Mouse (Mus musculus): ENCODE measurements around the gene Rangap1.

DNA sequence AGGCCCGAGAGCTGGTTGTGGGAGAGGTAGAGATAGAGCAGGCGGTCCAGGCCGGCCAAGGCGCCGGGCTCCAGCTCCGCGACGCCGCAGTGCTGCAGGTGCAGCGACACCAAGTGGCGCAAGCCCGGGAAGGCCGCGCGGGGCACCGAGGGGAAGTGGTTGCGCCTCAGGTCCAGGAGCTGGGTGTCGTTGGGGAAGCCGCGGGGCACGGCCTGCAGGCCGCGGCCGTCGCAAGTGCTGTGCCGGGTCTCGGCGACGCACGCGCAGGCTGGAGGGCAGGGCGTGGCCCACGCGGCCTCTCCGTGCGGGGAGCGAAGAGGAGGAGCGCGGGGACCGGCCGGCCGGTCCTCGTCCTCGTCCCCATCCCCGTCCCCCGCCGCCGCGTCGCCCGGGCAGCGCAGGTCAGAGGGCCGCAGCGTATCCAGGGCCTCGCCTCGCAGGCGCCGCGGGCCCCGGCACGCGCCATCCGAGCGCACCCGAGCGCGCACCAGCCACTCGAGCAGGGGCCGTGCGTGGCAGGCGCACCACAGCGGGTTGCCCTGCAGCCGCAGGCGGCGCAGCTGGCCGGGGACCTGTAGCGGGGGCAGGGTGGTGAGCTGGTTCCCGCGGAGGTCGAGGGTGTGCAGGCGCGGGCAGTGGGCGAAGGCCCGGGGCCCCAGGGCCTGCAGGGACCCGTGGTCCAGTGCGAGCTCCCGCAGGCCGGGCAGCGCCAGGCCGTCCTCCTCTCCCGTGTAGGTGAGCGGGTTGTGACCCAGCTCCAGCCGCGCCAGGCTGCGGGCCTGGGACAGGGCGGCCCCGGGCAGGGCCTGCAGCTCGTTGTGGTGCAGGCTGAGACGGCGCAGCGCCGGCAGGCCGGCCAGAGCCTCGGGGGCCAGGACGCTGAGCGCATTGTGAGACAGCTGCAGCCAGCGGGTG is 51.1 kb downstream of the Rangap1 start:
- TF ChIP-seq POLR2A (IDR thresholded peaks at IDR 0.05; ENCODE audit: borderline replicate concordance, extremely low read depth, low read depth, low read length) (no peak), CTCF (IDR thresholded peaks at IDR 0.05; ENCODE audit: insufficient read depth, low read length) (peak; percentile 30; the same call in 1 of the 2 replicates)
